Comparison of ENCODE assay signal across 22 mouse cellular contexts in the genomic region with DNA sequence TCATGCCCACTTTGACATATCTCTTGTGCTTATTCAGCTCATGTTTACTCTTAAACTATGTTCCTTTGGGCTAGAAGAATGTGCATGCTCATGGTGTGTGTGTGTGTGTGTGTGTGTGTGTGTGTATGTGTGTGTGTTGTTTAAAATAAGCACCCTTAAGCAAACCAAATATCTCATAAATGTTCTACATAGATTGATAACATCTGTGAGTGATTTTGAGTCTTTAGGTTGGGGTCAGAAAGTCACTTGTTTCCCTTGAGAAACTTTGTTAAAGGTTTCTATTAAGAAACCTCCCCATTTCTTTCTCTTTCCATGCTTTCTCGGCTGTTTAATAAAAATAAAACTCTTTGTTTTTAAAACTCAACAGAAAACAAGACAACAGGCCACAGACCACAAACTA.
DNase-seq lines count a peak whose midpoint lies in the region; ATAC-seq lines count a peak whose summit lies in the region.
"Had no signal": no experiment of that assay in that cellular context is flagged by ENCODE, and none has a peak within 500 bp of the region (broad histone marks: within the 10 kb centered on the region; RNA-seq: fewer than 3 reads in every experiment).

No protein-coding gene starts in this region.

- H3K36me3 ChIP-seq in kidney, embryonic 14.5 days (ENCODE audit: control insufficient read depth, insufficient read depth, low read length) = no peaks in the 10 kb centered on the region
- no peaks in the 10 kb centered on the region for H3K36me3 ChIP-seq in embryonic facial prominence, embryonic 11.5 days (replicated peaks; ENCODE audit: control insufficient read depth, insufficient read depth, low read depth, low read length)
- no peaks in the 10 kb centered on the region for H3K36me3 ChIP-seq in heart, embryonic 11.5 days (ENCODE audit: control insufficient read depth, insufficient read depth, low read length)
- H3K36me3 ChIP-seq: limb, embryonic 12.5 days; liver, embryonic 13.5 days had no signal

- H3K27me3 ChIP-seq in kidney, embryonic 14.5 days (ENCODE audit: control insufficient read depth, insufficient read depth, low read length) = no peaks in the 10 kb centered on the region
- H3K27me3 ChIP-seq in embryonic facial prominence, embryonic 11.5 days (ENCODE audit: control insufficient read depth, insufficient read depth, low read length) = no peaks in the 10 kb centered on the region
- H3K27me3 ChIP-seq in heart, embryonic 11.5 days (ENCODE audit: control insufficient read depth, insufficient read depth, low read length) = no peaks in the 10 kb centered on the region
- H3K27me3 ChIP-seq: limb, embryonic 12.5 days; liver, embryonic 13.5 days had no signal

- H3K4me3 ChIP-seq in kidney, embryonic 14.5 days (ENCODE audit: low read length) = no peak overlapping the region
- no peak overlapping the region for H3K4me3 ChIP-seq in embryonic facial prominence, embryonic 11.5 days (ENCODE audit: low read depth, low read length)
- H3K4me3 ChIP-seq in heart, embryonic 11.5 days (ENCODE audit: low read depth, low read length) = no peak overlapping the region
- H3K4me3 ChIP-seq: limb, embryonic 12.5 days; liver, embryonic 13.5 days had no signal

- H3K27ac ChIP-seq in kidney, embryonic 14.5 days (ENCODE audit: low read depth, low read length) = no peak overlapping the region; the same call in 1 of the 2 replicates
- H3K27ac ChIP-seq in embryonic facial prominence, embryonic 11.5 days (replicated peaks; ENCODE audit: low read depth, low read length) = no peak overlapping the region
- no peak overlapping the region for H3K27ac ChIP-seq in heart, embryonic 11.5 days (ENCODE audit: low read depth, low read length)
- H3K27ac ChIP-seq: limb, embryonic 12.5 days; liver, embryonic 13.5 days had no signal

- no peaks in the 10 kb centered on the region for H3K9me3 ChIP-seq in kidney, embryonic 14.5 days (ENCODE audit: control insufficient read depth, low read length)
- H3K9me3 ChIP-seq in embryonic facial prominence, embryonic 11.5 days (replicated peaks; ENCODE audit: control insufficient read depth, low read length) = no peaks in the 10 kb centered on the region
- H3K9me3 ChIP-seq in heart, embryonic 11.5 days (replicated peaks; ENCODE audit: control insufficient read depth, low read length) = no peaks in the 10 kb centered on the region
- H3K9me3 ChIP-seq: limb, embryonic 12.5 days had no signal

- no peak for DNase-seq in kidney, postnatal 25 days
- DNase-seq in urinary bladder, postnatal 14 days (ENCODE audit: low spot score) = peak; percentile 11
- no peak for DNase-seq in urinary bladder, postnatal 4 days (ENCODE audit: low spot score in 2 of 2)
- peak; percentile 70 for DNase-seq in embryonic facial prominence, embryonic 11.5 days (ENCODE audit: low spot score)
- no peak for DNase-seq in right cerebral cortex, postnatal 25 days
- DNase-seq: adrenal gland, adult 8-10 months; cerebellum, adult 11-12 months; cerebellum, postnatal 10 days; forebrain, postnatal 0 days; gastrocnemius, postnatal 25 days; heart, adult 18-20 months; layer of hippocampus, postnatal 36 days; liver, embryonic 13.5 days; lung, adult 2 months; lung, postnatal 14 days; thymus, postnatal 14 days had no signal

- H3K4me1 ChIP-seq in kidney, embryonic 14.5 days (ENCODE audit: control insufficient read depth, insufficient read depth, low read length) = no peaks in the 10 kb centered on the region
- H3K4me1 ChIP-seq in embryonic facial prominence, embryonic 11.5 days (ENCODE audit: control insufficient read depth, insufficient read depth, low read length) = no peaks in the 10 kb centered on the region
- no peaks in the 10 kb centered on the region for H3K4me1 ChIP-seq in heart, embryonic 11.5 days (ENCODE audit: control insufficient read depth, insufficient read depth, low read length)
- H3K4me1 ChIP-seq: limb, embryonic 12.5 days; liver, embryonic 13.5 days had no signal

- no peak overlapping the region for H3K9ac ChIP-seq in kidney, embryonic 14.5 days (ENCODE audit: low read depth, low read length)
- no peak overlapping the region for H3K9ac ChIP-seq in embryonic facial prominence, embryonic 11.5 days (replicated peaks; ENCODE audit: low read length)
- H3K9ac ChIP-seq in heart, embryonic 11.5 days (ENCODE audit: low read depth, low read length) = no peak overlapping the region
- H3K9ac ChIP-seq: forebrain, postnatal 0 days; limb, embryonic 12.5 days; liver, embryonic 13.5 days had no signal

- ATAC-seq in kidney, embryonic 14.5 days (ENCODE audit: low FRiP score, low TSS enrichment) = 0 out of 2 replicates have a peak, but pooled peaks have one; percentile 39
- no peak for ATAC-seq in embryonic facial prominence, embryonic 11.5 days (replicated peaks; ENCODE audit: insufficient number of reproducible peaks, low FRiP score, low TSS enrichment, low read depth)
- no peak for ATAC-seq in heart, embryonic 11.5 days (replicated peaks; ENCODE audit: insufficient number of reproducible peaks, low FRiP score, low TSS enrichment)
- ATAC-seq: forebrain, postnatal 0 days; hindbrain, embryonic 16.5 days; intestine, postnatal 0 days had no signal

- no peak overlapping the region for H3K4me2 ChIP-seq in kidney, embryonic 14.5 days (replicated peaks; ENCODE audit: low read depth, low read length)
- H3K4me2 ChIP-seq in embryonic facial prominence, embryonic 11.5 days (ENCODE audit: low read depth, low read length) = no peak overlapping the region
- no peak overlapping the region for H3K4me2 ChIP-seq in heart, embryonic 11.5 days
- H3K4me2 ChIP-seq: limb, embryonic 12.5 days; liver, embryonic 13.5 days; midbrain, embryonic 11.5 days had no signal

- whole genome bisulfite sequencing in kidney, embryonic 14.5 days = 40% methylated on average over 1 of the region's 1 CpGs
- 16% methylated on average over 1 of the region's 1 CpGs for WGBS in embryonic facial prominence, embryonic 11.5 days
- 65% methylated on average over 1 of the region's 1 CpGs for WGBS in heart, embryonic 11.5 days (ENCODE audit: insufficient replicate concordance)

Comparison
In these comparisons a context has a peak if more than half of its experiments do, and no peak if none do; other contexts are left out.
1. DNase-seq: peak in urinary bladder, postnatal 14 days (single experiment) and embryonic facial prominence, embryonic 11.5 days (single experiment); none in kidney, postnatal 25 days (0 of 2), urinary bladder, postnatal 4 days (0 of 2) and right cerebral cortex, postnatal 25 days (single experiment).